Mouse (Mus musculus): Measurements from ENCODE around the gene Lrtm1.

- TF ChIP-seq POLR2A (IDR thresholded peaks at IDR 0.05; ENCODE audit: low read depth, low read length) (no peak), CTCF (IDR thresholded peaks at IDR 0.05; ENCODE audit: extremely low read depth, insufficient read length, insufficient replicate concordance, low read depth, low read length) (no peak)
Measured at GRCm38 (mm10) chr14:29028391-29029106, 10.5 kb downstream of the Lrtm1 start.
